Mouse (Mus musculus) adrenal gland, postnatal 25 days (tissue): Measurements from ENCODE around the gene Gm21865. TPM values are rescaled to one million over a fixed set of nuclear protein-coding genes. Genes with fewer than 3 reads are reported as not detected.
"Not testable (repeated sequence)": the region's sequence is repeated elsewhere in the genome, so short reads cannot be mapped to it uniquely, and the experiment has no call there.

Source experiments
- DNase-seq: peaks from one replicate; pipeline ENCODE4 v3.0.0; 2021; ENCODE audit warnings: mixed read lengths
- long read RNA-seq: library from polyadenylated mRNA; stranded (forward); transcript quantifications from one replicate; pipeline ENCODE4 v2.0.0, GENCODE M21; 2021
- total RNA-seq: library from RNA; stranded (reverse); gene quantifications from 2 replicates; pipeline ENCODE4 v1.2.3, GENCODE M21; 2021

Gm21865 gene
- not detected in 2 replicates for total RNA-seq
- long read RNA-seq: 0 reads

DNA sequence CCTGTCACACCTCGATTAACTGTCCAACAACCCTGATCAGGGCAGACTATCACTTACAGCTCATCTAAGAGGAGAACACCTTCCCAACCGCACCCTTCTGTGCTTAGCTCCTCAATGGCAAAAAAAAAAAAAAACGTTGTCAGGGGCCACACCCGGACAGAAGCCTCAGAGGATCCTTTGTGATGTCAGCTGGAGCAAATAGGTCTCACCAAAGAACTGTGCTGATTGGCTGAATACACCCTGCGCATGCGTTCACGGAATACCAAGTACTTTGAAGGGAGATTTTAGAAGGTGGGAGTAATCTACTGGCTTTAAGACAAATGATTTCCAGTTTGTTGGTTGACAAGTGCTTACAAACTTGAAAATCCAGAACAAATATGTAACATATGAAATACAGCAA lies at the start of gene Gm21865:
TSS of gene Gm21865 (minus strand) at position 101 of the 400 bp plus-strand sequence.
- not testable (repeated sequence) for DNase-seq

Other genes starting within 250 kb of the Gm21865 start
- not detected in 2 replicates for gene Gm21882, start 64.6 kb upstream of the Gm21865 start, total RNA-seq